8 mouse cellular contexts compared by ENCODE assay signal in genomic region chr16:31428335-31428674, GRCm38 (mm10). TPM values are rescaled to one million over a fixed set of nuclear protein-coding genes. Genes with fewer than 3 reads are reported as not detected.
DNase-seq lines count a peak whose midpoint lies in the region; ATAC-seq and TF ChIP-seq lines count a peak whose summit lies in the region.

No protein-coding gene starts in this region.

- TF ChIP-seq CTCF in CH12.LX (conservative IDR thresholded peaks at IDR 0.05 in 1 of 2, IDR thresholded peaks at IDR 0.05 in 1 of 2; ENCODE audit: low read depth in 2 of 2, low read length in 2 of 2), result no peak
- TF ChIP-seq CTCF in liver, embryonic 14.5 days (IDR thresholded peaks at IDR 0.05; ENCODE audit: low read depth), result no peak

- H3K36me3 ChIP-seq in heart, embryonic 11.5 days (ENCODE audit: control insufficient read depth, insufficient read depth, low read length), result no peaks in the 10 kb centered on the region
- peaks cover 0 to 8% of the 10 kb centered on the region in 2 experiments for H3K36me3 ChIP-seq in CH12.LX (replicated peaks in 1 of 2; ENCODE audit: control insufficient read depth in 1 of 2, insufficient read depth in 1 of 2, low read length in 1 of 2)
- H3K36me3 ChIP-seq in forebrain, embryonic 14.5 days (ENCODE audit: control insufficient read depth, insufficient read depth, low read length), result no peaks in the 10 kb centered on the region
- no peaks in the 10 kb centered on the region for H3K36me3 ChIP-seq in liver, embryonic 14.5 days (replicated peaks; ENCODE audit: control insufficient read depth, insufficient read depth, low read depth)

- H3K4me2 ChIP-seq in heart, embryonic 11.5 days, result peak overlapping the region; percentile 99
- peak overlapping the region; percentile 81 for H3K4me2 ChIP-seq in CH12.LX (ENCODE audit: insufficient read depth, low read depth, poor library complexity, severe bottlenecking)
- peak overlapping the region; percentile 64 for H3K4me2 ChIP-seq in forebrain, embryonic 14.5 days (ENCODE audit: low read length)
- peak overlapping the region; percentile 86 for H3K4me2 ChIP-seq in liver, embryonic 14.5 days (ENCODE audit: low read depth)

- ATAC-seq in heart, embryonic 11.5 days (replicated peaks; ENCODE audit: insufficient number of reproducible peaks, low FRiP score, low TSS enrichment), result no peak
- ATAC-seq in forebrain, embryonic 14.5 days, result no peak
- no peak for ATAC-seq in liver, embryonic 14.5 days (ENCODE audit: insufficient read depth)
- ATAC-seq in frontal cortex, adult (ENCODE audit: low TSS enrichment), result no peak
- ATAC-seq in granulocyte monocyte progenitor cell, adult 5-6 weeks (replicated peaks; ENCODE audit: poor library complexity, severe bottlenecking), result no peak

- no peaks in the 10 kb centered on the region for H3K79me2 ChIP-seq in CH12.LX (replicated peaks; ENCODE audit: control insufficient read depth, extremely low read depth, insufficient read depth, poor library complexity, severe bottlenecking)

- peaks cover 23% of the 10 kb centered on the region for H3K27me3 ChIP-seq in heart, embryonic 11.5 days (ENCODE audit: control insufficient read depth, insufficient read depth, low read length)
- H3K27me3 ChIP-seq in CH12.LX (replicated peaks), result no peaks in the 10 kb centered on the region
- H3K27me3 ChIP-seq in forebrain, embryonic 14.5 days (replicated peaks; ENCODE audit: control insufficient read depth, insufficient read depth, low read length), result no peaks in the 10 kb centered on the region
- H3K27me3 ChIP-seq in liver, embryonic 14.5 days (ENCODE audit: control insufficient read depth, insufficient read depth, low read length), result peaks cover 14% of the 10 kb centered on the region

- dilution Hi-C loops in CH12.LX (cut with MboI; ENCODE audit: extremely low pct_ligation_motif_present, extremely low pct_unique_long_range_greater_than_20kb, low sequenced_read_pairs), result no loop called here

- H3K4me1 ChIP-seq in heart, embryonic 11.5 days (ENCODE audit: control insufficient read depth, insufficient read depth, low read length), result peaks cover 14% of the 10 kb centered on the region
- peaks cover 10 to 65% of the 10 kb centered on the region in 2 experiments; a peak in 3 of 4 replicates for H3K4me1 ChIP-seq in CH12.LX (ENCODE audit: control insufficient read depth in 1 of 2, insufficient read depth in 2 of 2)
- H3K4me1 ChIP-seq in forebrain, embryonic 14.5 days (ENCODE audit: control insufficient read depth, insufficient read depth, low read length), result peaks cover 9% of the 10 kb centered on the region
- peaks cover 11 to 31% of the 10 kb centered on the region in 2 experiments for H3K4me1 ChIP-seq in liver, embryonic 14.5 days (replicated peaks; ENCODE audit: control insufficient read depth in 2 of 2, insufficient read depth in 2 of 2, low read length in 1 of 2)

- TF ChIP-seq EP300 in CH12.LX (IDR thresholded peaks at IDR 0.05; ENCODE audit: low read length), result no peak
- no peak for TF ChIP-seq EP300 in liver, embryonic 14.5 days (IDR thresholded peaks at IDR 0.05; ENCODE audit: low read depth)

- no peak overlapping the region for H3K27ac ChIP-seq in heart, embryonic 11.5 days (ENCODE audit: low read depth, low read length)
- no peak overlapping the region for H3K27ac ChIP-seq in CH12.LX (ENCODE audit: insufficient read depth, low read depth)
- peak overlapping the region; percentile 96 for H3K27ac ChIP-seq in forebrain, embryonic 14.5 days (ENCODE audit: low read depth, low read length)
- H3K27ac ChIP-seq in liver, embryonic 14.5 days, result no peak overlapping the region

- no peaks in the 10 kb centered on the region for H3K9me3 ChIP-seq in heart, embryonic 11.5 days (replicated peaks; ENCODE audit: control insufficient read depth, low read length)
- no peaks in the 10 kb centered on the region for H3K9me3 ChIP-seq in CH12.LX (replicated peaks; ENCODE audit: low read length)
- no peaks in the 10 kb centered on the region for H3K9me3 ChIP-seq in forebrain, embryonic 14.5 days (replicated peaks; ENCODE audit: control insufficient read depth, low read length)
- no peaks in the 10 kb centered on the region for H3K9me3 ChIP-seq in liver, embryonic 14.5 days (ENCODE audit: control insufficient read depth, low read length)

- no peak for TF ChIP-seq POLR2A in CH12.LX (IDR thresholded peaks at IDR 0.05; ENCODE audit: low read depth, low read length)

- 5% methylated on average over 11 of the region's 11 CpGs for WGBS in heart, embryonic 11.5 days (ENCODE audit: insufficient replicate concordance)
- 5% methylated on average over 11 of the region's 11 CpGs for WGBS in forebrain, embryonic 14.5 days
- 6% methylated on average over 11 of the region's 11 CpGs for WGBS in liver, embryonic 14.5 days (ENCODE audit: insufficient replicate concordance)

- TF ChIP-seq RAD21 in CH12.LX (IDR thresholded peaks at IDR 0.05; ENCODE audit: low read depth, low read length), result no peak

- H3K9ac ChIP-seq in heart, embryonic 11.5 days (ENCODE audit: low read depth, low read length), result peak overlapping the region; percentile 59; the same call in 1 of the 2 replicates
- peak overlapping the region; percentile 67 for H3K9ac ChIP-seq in CH12.LX (ENCODE audit: insufficient read depth, low read depth)
- peak overlapping the region; percentile 86 for H3K9ac ChIP-seq in forebrain, embryonic 14.5 days (ENCODE audit: low read length)
- no peak overlapping the region for H3K9ac ChIP-seq in liver, embryonic 14.5 days (replicated peaks)

- in situ Hi-C loops in CH12.LX (cut with MboI; ENCODE audit: low pct_ligation_motif_present, low pct_unique_long_range_greater_than_20kb, low sequenced_read_pairs), result loop anchor here (10.0 kb wide), 1 partner anchor 144 kb away; no protein-coding TSS in a partner anchor

- no peak for DNase-seq in heart, adult 18-20 months
- no peak for DNase-seq in CH12.LX (ENCODE audit: extremely low read depth)
- DNase-seq in forebrain, embryonic 14.5 days (ENCODE audit: low spot score), result no peak
- DNase-seq in liver, embryonic 14.5 days (ENCODE audit: low read depth in 3 of 3, low spot score in 3 of 3), result no peak
- DNase-seq in embryo, embryonic 10 days (ENCODE audit: low spot score), result no peak

- H3K4me3 ChIP-seq in heart, embryonic 11.5 days (ENCODE audit: low read depth, low read length), result peak overlapping the region; percentile 63
- peak overlapping the region; percentile 64 to 78 (median 78) for H3K4me3 ChIP-seq in CH12.LX (replicated peaks in 1 of 3; ENCODE audit: low read depth in 2 of 3, low read length in 2 of 3, poor library complexity in 1 of 3)
- H3K4me3 ChIP-seq in forebrain, embryonic 14.5 days (ENCODE audit: low read depth, low read length), result peak overlapping the region; percentile 77
- peak overlapping the region; percentile 41 to 58 for H3K4me3 ChIP-seq in liver, embryonic 14.5 days (ENCODE audit: insufficient read depth in 1 of 2, low read depth in 2 of 2, low read length in 2 of 2)

TF ChIP-seq in CH12.LX, 34 proteins besides CTCF, POLR2A, EP300 and RAD21:
- TF ChIP-seq ELF1 (IDR thresholded peaks at IDR 0.05; ENCODE audit: low read depth, low read length) (peak; percentile 72; the same call in 1 of the 2 replicates), CHD2 (IDR thresholded peaks at IDR 0.05; ENCODE audit: low read length) (peak; percentile 82), MEF2A (IDR thresholded peaks at IDR 0.05; ENCODE audit: borderline replicate concordance, low read depth, low read length) (no peak)

RNA-seq across cellular contexts. Expression of gene Bdh1, which starts 6.2 kb away (rescaled TPM):
- 15.5 and 19.3 TPM in 2 replicates for polyA plus RNA-seq in heart, embryonic 11.5 days (2014; fragmentation: Nextera tagmentation; extraction: Ambion mirVana)
- 100 to 1,000 TPM; 240 to 275 TPM for total RNA-seq in heart, adult 18-20 months (2021)
- total RNA-seq in CH12.LX (2012; rRNA removed) (37.9 and 44.4 TPM in 2 replicates), CH12.LX (2014; rRNA removed) (48.9 and 54.3 TPM in 2 replicates)
- polyA plus RNA-seq in CH12.LX (2012; ENCODE audit: insufficient read length, low read depth), result 110 and 117 TPM in 2 replicates
- polyA plus RNA-seq in forebrain, embryonic 14.5 days (2014; fragmentation: Nextera tagmentation; extraction: Ambion mirVana), result 125 and 139 TPM in 2 replicates
- 74.4 and 91.3 TPM in 2 replicates for polyA plus RNA-seq in liver, embryonic 14.5 days (2012; rRNA removed)
- 48.9 and 52.5 TPM in 2 replicates for polyA plus RNA-seq in liver, embryonic 14.5 days (2014; fragmentation: Nextera tagmentation; extraction: Ambion mirVana)
- 0.34 and 0.56 TPM in 2 replicates for total RNA-seq in granulocyte monocyte progenitor cell, adult 5-6 weeks (2014; fragmentation: Nextera tagmentation)
- 0.78 and 2.9 TPM in 2 replicates for total RNA-seq in granulocyte monocyte progenitor cell, adult 5-6 weeks (2017)
